Mouse (Mus musculus): ENCODE data around the gene Ldlrad3. TPM values are rescaled to one million over a fixed set of nuclear protein-coding genes. Genes with fewer than 3 reads are reported as not detected.

Gene Ldlrad3
- polyA plus RNA-seq, 2 experiments, result 45.1 to 49.7 TPM

GRCm38 (mm10) chr2:101967152-101967551 is 219.0 kb downstream of the Ldlrad3 start:
- ATAC-seq (ENCODE audit: low FRiP score, low read depth), result no peak
- Histone ChIP-seq H3K27me3 (ENCODE audit: control insufficient read depth, insufficient read depth, low read length) (no peaks in the 10 kb centered on the region), H3K4me1 (ENCODE audit: control insufficient read depth, insufficient read depth, low read length) (peaks cover 27% of the 10 kb centered on the region), H3K4me2 (replicated peaks; ENCODE audit: low read depth, low read length, severe bottlenecking) (no peak overlapping the region), H3K9ac (ENCODE audit: low read depth, low read length, severe bottlenecking) (no peak overlapping the region), H3K36me3 (ENCODE audit: control insufficient read depth, insufficient read depth, low read length) (no peaks in the 10 kb centered on the region), H3K27ac (replicated peaks; ENCODE audit: low read depth, low read length) (no peak overlapping the region), H3K9me3 (ENCODE audit: control insufficient read depth, low read length) (no peaks in the 10 kb centered on the region), H3K4me3 (replicated peaks; ENCODE audit: low read length) (no peak overlapping the region)
- whole genome bisulfite sequencing, result 39% methylated on average over 7 of the region's 7 CpGs
- DNase-seq (ENCODE audit: low spot score), result no peak
- no peak for TF ChIP-seq POLR2A (IDR thresholded peaks at IDR 0.05; ENCODE audit: borderline replicate concordance, extremely low read depth, insufficient read depth, insufficient read length)

GRCm38 (mm10) chr2:101966017-101966416 is 220.2 kb downstream of the Ldlrad3 start:
- Histone ChIP-seq H3K4me1 (ENCODE audit: control insufficient read depth, insufficient read depth, low read length) (peaks cover 27% of the 10 kb centered on the region), H3K27ac (replicated peaks; ENCODE audit: low read depth, low read length) (no peak overlapping the region), H3K36me3 (ENCODE audit: control insufficient read depth, insufficient read depth, low read length) (no peaks in the 10 kb centered on the region), H3K9me3 (ENCODE audit: control insufficient read depth, low read length) (no peaks in the 10 kb centered on the region), H3K9ac (ENCODE audit: low read depth, low read length, severe bottlenecking) (no peak overlapping the region), H3K27me3 (ENCODE audit: control insufficient read depth, insufficient read depth, low read length) (no peaks in the 10 kb centered on the region), H3K4me3 (replicated peaks; ENCODE audit: low read length) (no peak overlapping the region), H3K4me2 (replicated peaks; ENCODE audit: low read depth, low read length, severe bottlenecking) (no peak overlapping the region)
- no peak for TF ChIP-seq POLR2A (IDR thresholded peaks at IDR 0.05; ENCODE audit: borderline replicate concordance, extremely low read depth, insufficient read depth, insufficient read length)
- ATAC-seq (ENCODE audit: low FRiP score, low read depth) (no peak), DNase-seq (ENCODE audit: low spot score) (no peak)
- WGBS, result 48% methylated on average over 4 of the region's 4 CpGs

GRCm38 (mm10) chr2:101965515-101965914 is 220.7 kb downstream of the Ldlrad3 start:
- ATAC-seq (ENCODE audit: low FRiP score, low read depth), result no peak; the same call in 1 of the 2 replicates
- TF ChIP-seq POLR2A (IDR thresholded peaks at IDR 0.05; ENCODE audit: borderline replicate concordance, extremely low read depth, insufficient read depth, insufficient read length), result no peak
- no peak overlapping the region for H3K9ac ChIP-seq (ENCODE audit: low read depth, low read length, severe bottlenecking)
- H3K27ac ChIP-seq (replicated peaks; ENCODE audit: low read depth, low read length), result no peak overlapping the region
- H3K27me3 ChIP-seq (ENCODE audit: control insufficient read depth, insufficient read depth, low read length), result no peaks in the 10 kb centered on the region
- no peaks in the 10 kb centered on the region for H3K36me3 ChIP-seq (ENCODE audit: control insufficient read depth, insufficient read depth, low read length)
- peaks cover 27% of the 10 kb centered on the region for H3K4me1 ChIP-seq (ENCODE audit: control insufficient read depth, insufficient read depth, low read length)
- no peaks in the 10 kb centered on the region for H3K9me3 ChIP-seq (ENCODE audit: control insufficient read depth, low read length)
- WGBS, result 38% methylated on average over 5 of the region's 5 CpGs
- H3K4me3 ChIP-seq (replicated peaks; ENCODE audit: low read length), result no peak overlapping the region
- no peak for DNase-seq (ENCODE audit: low spot score)
- no peak overlapping the region for H3K4me2 ChIP-seq (replicated peaks; ENCODE audit: low read depth, low read length, severe bottlenecking)

- Histone ChIP-seq H3K9ac (ENCODE audit: low read depth, low read length, severe bottlenecking) (no peak overlapping the region), H3K27ac (replicated peaks; ENCODE audit: low read depth, low read length) (no peak overlapping the region), H3K36me3 (ENCODE audit: control insufficient read depth, insufficient read depth, low read length) (no peaks in the 10 kb centered on the region), H3K4me1 (ENCODE audit: control insufficient read depth, insufficient read depth, low read length) (peaks cover 27% of the 10 kb centered on the region), H3K9me3 (ENCODE audit: control insufficient read depth, low read length) (no peaks in the 10 kb centered on the region), H3K27me3 (ENCODE audit: control insufficient read depth, insufficient read depth, low read length) (no peaks in the 10 kb centered on the region), H3K4me2 (replicated peaks; ENCODE audit: low read depth, low read length, severe bottlenecking) (no peak overlapping the region), H3K4me3 (replicated peaks; ENCODE audit: low read length) (no peak overlapping the region)
- ATAC-seq (ENCODE audit: low FRiP score, low read depth) (no peak), DNase-seq (ENCODE audit: low spot score) (no peak)
- 83% methylated on average over 3 of the region's 3 CpGs for WGBS
- no peak for TF ChIP-seq POLR2A (IDR thresholded peaks at IDR 0.05; ENCODE audit: borderline replicate concordance, extremely low read depth, insufficient read depth, insufficient read length)
Measured at GRCm38 (mm10) chr2:101963367-101963766, 222.8 kb downstream of the Ldlrad3 start.

- no peak for DNase-seq (ENCODE audit: low spot score)
Measured at GRCm38 (mm10) chr2:101962349-101962748, 223.8 kb downstream of the Ldlrad3 start.

GRCm38 (mm10) chr2:101961391-101961790 is 224.8 kb downstream of the Ldlrad3 start:
- H3K27me3 ChIP-seq (ENCODE audit: control insufficient read depth, insufficient read depth, low read length), result no peaks in the 10 kb centered on the region
- ATAC-seq (ENCODE audit: low FRiP score, low read depth) (no peak), DNase-seq (ENCODE audit: low spot score) (no peak)
- no peak overlapping the region for H3K9ac ChIP-seq (ENCODE audit: low read depth, low read length, severe bottlenecking)
- no peak overlapping the region for H3K27ac ChIP-seq (replicated peaks; ENCODE audit: low read depth, low read length)
- no peak overlapping the region for H3K4me2 ChIP-seq (replicated peaks; ENCODE audit: low read depth, low read length, severe bottlenecking)
- H3K36me3 ChIP-seq (ENCODE audit: control insufficient read depth, insufficient read depth, low read length), result no peaks in the 10 kb centered on the region
- H3K9me3 ChIP-seq (ENCODE audit: control insufficient read depth, low read length), result no peaks in the 10 kb centered on the region
- peaks cover 21% of the 10 kb centered on the region for H3K4me1 ChIP-seq (ENCODE audit: control insufficient read depth, insufficient read depth, low read length)
- no peak for TF ChIP-seq POLR2A (IDR thresholded peaks at IDR 0.05; ENCODE audit: borderline replicate concordance, extremely low read depth, insufficient read depth, insufficient read length)
- no peak overlapping the region for H3K4me3 ChIP-seq (replicated peaks; ENCODE audit: low read length)
- WGBS, result 92% methylated on average over 1 of the region's 1 CpGs

More at GRCm38 (mm10) chr2:101962349-101962748, 223.8 kb downstream of the Ldlrad3 start:
- Histone ChIP-seq H3K9me3 (ENCODE audit: control insufficient read depth, low read length) (no peaks in the 10 kb centered on the region), H3K36me3 (ENCODE audit: control insufficient read depth, insufficient read depth, low read length) (no peaks in the 10 kb centered on the region), H3K9ac (ENCODE audit: low read depth, low read length, severe bottlenecking) (no peak overlapping the region), H3K4me1 (ENCODE audit: control insufficient read depth, insufficient read depth, low read length) (peaks cover 19% of the 10 kb centered on the region), H3K27me3 (ENCODE audit: control insufficient read depth, insufficient read depth, low read length) (no peaks in the 10 kb centered on the region), H3K27ac (replicated peaks; ENCODE audit: low read depth, low read length) (no peak overlapping the region), H3K4me3 (replicated peaks; ENCODE audit: low read length) (no peak overlapping the region), H3K4me2 (replicated peaks; ENCODE audit: low read depth, low read length, severe bottlenecking) (no peak overlapping the region)
- WGBS, result 43% methylated on average over 7 of the region's 7 CpGs
- no peak for TF ChIP-seq POLR2A (IDR thresholded peaks at IDR 0.05; ENCODE audit: borderline replicate concordance, extremely low read depth, insufficient read depth, insufficient read length)
- no peak for ATAC-seq (ENCODE audit: low FRiP score, low read depth)
